In genomic region chrX:20587968-20588367, GRCm38 (mm10) we compare ENCODE assay signal across 10 mouse cellular contexts. TPM values are rescaled to one million over a fixed set of nuclear protein-coding genes. Genes with fewer than 3 reads are reported as not detected.
DNase-seq lines count a peak whose midpoint lies in the region; ATAC-seq and TF ChIP-seq lines count a peak whose summit lies in the region.
"Had no signal": no experiment of that assay in that cellular context is flagged by ENCODE, and none has a peak within 500 bp of the region (broad histone marks: within the 10 kb centered on the region; RNA-seq: fewer than 3 reads in every experiment).

No protein-coding gene starts in this region.

- H3K27me3 ChIP-seq in intestine, postnatal 0 days (replicated peaks; ENCODE audit: control insufficient read depth, insufficient read depth, low read length), result no peaks in the 10 kb centered on the region
- no peaks in the 10 kb centered on the region for H3K27me3 ChIP-seq in intestine, embryonic 15.5 days (replicated peaks)
- no peaks in the 10 kb centered on the region for H3K27me3 ChIP-seq in intestine, embryonic 16.5 days (replicated peaks; ENCODE audit: control insufficient read depth, insufficient read depth, low read length)
- H3K27me3 ChIP-seq: hindbrain, embryonic 15.5 days; limb, embryonic 12.5 days had no signal

- peak; percentile 46 for TF ChIP-seq CTCF in intestine, postnatal 0 days (IDR thresholded peaks at IDR 0.05; ENCODE audit: low read depth)

- no peak overlapping the region for H3K4me3 ChIP-seq in intestine, postnatal 0 days (ENCODE audit: low read depth, low read length)
- no peak overlapping the region for H3K4me3 ChIP-seq in intestine, embryonic 15.5 days (replicated peaks)
- no peak overlapping the region for H3K4me3 ChIP-seq in intestine, embryonic 16.5 days (ENCODE audit: low read length)
- H3K4me3 ChIP-seq: hindbrain, embryonic 15.5 days; limb, embryonic 12.5 days had no signal

- H3K4me2 ChIP-seq in intestine, postnatal 0 days (replicated peaks; ENCODE audit: low read depth), result no peak overlapping the region
- no peak overlapping the region for H3K4me2 ChIP-seq in intestine, embryonic 15.5 days (replicated peaks)
- no peak overlapping the region for H3K4me2 ChIP-seq in intestine, embryonic 16.5 days (ENCODE audit: low read depth, low read length)
- H3K4me2 ChIP-seq: hindbrain, embryonic 15.5 days; limb, embryonic 12.5 days had no signal

- peak; percentile 5 for DNase-seq in lung, postnatal 10 days
- no peak for DNase-seq in lung, adult 18-20 months
- DNase-seq in MN1 (ENCODE audit: low spot score), result peak; percentile 18
- DNase-seq in lung, postnatal 36 days, result peak; percentile 15
- DNase-seq: adrenal gland, postnatal 25 days had no signal

- H3K27ac ChIP-seq in intestine, postnatal 0 days (ENCODE audit: low read depth, low read length), result no peak overlapping the region
- no peak overlapping the region for H3K27ac ChIP-seq in intestine, embryonic 15.5 days
- H3K27ac ChIP-seq in intestine, embryonic 16.5 days (ENCODE audit: low read length), result no peak overlapping the region
- H3K27ac ChIP-seq: hindbrain, embryonic 15.5 days; limb, embryonic 12.5 days had no signal

- H3K9me3 ChIP-seq in intestine, postnatal 0 days (ENCODE audit: control insufficient read depth), result no peaks in the 10 kb centered on the region
- no peaks in the 10 kb centered on the region for H3K9me3 ChIP-seq in intestine, embryonic 15.5 days
- no peaks in the 10 kb centered on the region for H3K9me3 ChIP-seq in intestine, embryonic 16.5 days (ENCODE audit: control insufficient read depth, low read length)
- H3K9me3 ChIP-seq: hindbrain, embryonic 15.5 days; limb, embryonic 12.5 days had no signal

- no peaks in the 10 kb centered on the region for H3K36me3 ChIP-seq in intestine, postnatal 0 days (ENCODE audit: control insufficient read depth, insufficient read depth)
- no peaks in the 10 kb centered on the region for H3K36me3 ChIP-seq in intestine, embryonic 15.5 days
- no peaks in the 10 kb centered on the region for H3K36me3 ChIP-seq in intestine, embryonic 16.5 days (ENCODE audit: control insufficient read depth, insufficient read depth, low read length)
- H3K36me3 ChIP-seq: hindbrain, embryonic 15.5 days; limb, embryonic 12.5 days had no signal

- WGBS in intestine, postnatal 0 days, result 17% methylated on average over 4 of the region's 4 CpGs
- 17% methylated on average over 4 of the region's 4 CpGs for WGBS in intestine, embryonic 15.5 days
- 13% methylated on average over 4 of the region's 4 CpGs for WGBS in intestine, embryonic 16.5 days

- H3K9ac ChIP-seq in intestine, postnatal 0 days (ENCODE audit: low read depth, low read length), result no peak overlapping the region
- H3K9ac ChIP-seq in intestine, embryonic 15.5 days, result no peak overlapping the region
- no peak overlapping the region for H3K9ac ChIP-seq in intestine, embryonic 16.5 days (ENCODE audit: low read depth, low read length)
- H3K9ac ChIP-seq: hindbrain, embryonic 15.5 days; limb, embryonic 12.5 days had no signal

- no peak for ATAC-seq in intestine, postnatal 0 days
- no peak for ATAC-seq in intestine, embryonic 15.5 days
- no peak for ATAC-seq in intestine, embryonic 16.5 days

- H3K4me1 ChIP-seq in intestine, postnatal 0 days (replicated peaks; ENCODE audit: control insufficient read depth, insufficient read depth, low read length), result no peaks in the 10 kb centered on the region
- H3K4me1 ChIP-seq in intestine, embryonic 15.5 days (replicated peaks), result no peaks in the 10 kb centered on the region
- H3K4me1 ChIP-seq in intestine, embryonic 16.5 days (ENCODE audit: control insufficient read depth, insufficient read depth, low read length), result no peaks in the 10 kb centered on the region
- H3K4me1 ChIP-seq: hindbrain, embryonic 15.5 days; limb, embryonic 12.5 days had no signal

RNA-seq across cellular contexts. Expression of gene Rbm10, which starts 29.3 kb away (rescaled TPM):
- polyA plus RNA-seq in intestine, postnatal 0 days (2015; fragmentation: Nextera tagmentation; extraction: Ambion mirVana), result 15.8 and 16.3 TPM in 2 replicates
- 52.7 and 57.8 TPM in 2 replicates for polyA plus RNA-seq in intestine, embryonic 15.5 days (2015; fragmentation: Nextera tagmentation; extraction: Ambion mirVana)
- 55.1 and 55.3 TPM in 2 replicates for polyA plus RNA-seq in intestine, embryonic 16.5 days (2015; fragmentation: Nextera tagmentation; extraction: Ambion mirVana)

RNA-seq across cellular contexts. Expression of gene Ndufb11, which starts 29.5 kb away (rescaled TPM):
- polyA plus RNA-seq in intestine, postnatal 0 days (2015; fragmentation: Nextera tagmentation; extraction: Ambion mirVana), result 327 and 339 TPM in 2 replicates
- 251 and 275 TPM in 2 replicates for polyA plus RNA-seq in intestine, embryonic 15.5 days (2015; fragmentation: Nextera tagmentation; extraction: Ambion mirVana)
- 269 and 279 TPM in 2 replicates for polyA plus RNA-seq in intestine, embryonic 16.5 days (2015; fragmentation: Nextera tagmentation; extraction: Ambion mirVana)

RNA-seq across cellular contexts. Expression of gene Rgn, which starts 38.4 kb away (rescaled TPM):
- 13.1 and 14.4 TPM in 2 replicates for polyA plus RNA-seq in intestine, postnatal 0 days (2015; fragmentation: Nextera tagmentation; extraction: Ambion mirVana)
- polyA plus RNA-seq in intestine, embryonic 15.5 days (2015; fragmentation: Nextera tagmentation; extraction: Ambion mirVana), result 47.6 and 49.7 TPM in 2 replicates
- 72.5 and 77.2 TPM in 2 replicates for polyA plus RNA-seq in intestine, embryonic 16.5 days (2015; fragmentation: Nextera tagmentation; extraction: Ambion mirVana)

Comparison
In these comparisons a context has a peak if more than half of its experiments do, and no peak if none do; other contexts are left out.
1. DNase-seq: peak in lung, postnatal 10 days (single experiment), MN1 (single experiment) and lung, postnatal 36 days (single experiment); none in lung, adult 18-20 months (0 of 2).